Mouse (Mus musculus) small intestine, adult 2 months (tissue): Measurements from ENCODE around the gene Pou6f1.

ENCODE experiments used
- CTCF ChIP-seq: fragments of 200-500 bp; IDR thresholded peaks from 2 replicates; pipeline ENCODE4 v1.5.1; 2012; ENCODE audit warnings: low read depth, mild to moderate bottlenecking, control low read depth, inconsistent platforms, low read length, moderate library complexity, mixed read lengths; ENCODE audit not compliant: insufficient replicate concordance, insufficient read length; ENCODE audit errors: extremely low read depth
- POLR2A ChIP-seq: fragments of 200-500 bp; IDR thresholded peaks from 2 replicates; pipeline ENCODE4 v1.6.1; 2012; ENCODE audit warnings: low read depth, mild to moderate bottlenecking, control low read depth, inconsistent platforms, low read length, moderate library complexity

GRCm38 (mm10) chr15:100590436-100590835, 9.3 kb downstream of the Pou6f1 start:
- no peak for TF ChIP-seq CTCF
- no peak for TF ChIP-seq POLR2A
